Mouse (Mus musculus): ENCODE measurements around the gene Banf2. TPM values are rescaled to one million over a fixed set of nuclear protein-coding genes. Genes with fewer than 3 reads are reported as not detected.

Gene Banf2
- total RNA-seq, 1 experiment from 2014 or later, result not detected

GRCm38 (mm10) chr2:144101463-144101961 lies 68.7 kb downstream of the Banf2 start:
- no peak for DNase-seq

GRCm38 (mm10) chr2:144107374-144107773 lies 74.5 kb downstream of the Banf2 start:
- DNase-seq, result no peak

- no peak for DNase-seq
Measured at GRCm38 (mm10) chr2:144107810-144108209, 75.0 kb downstream of the Banf2 start.

GRCm38 (mm10) chr2:144108376-144108775 lies 75.5 kb downstream of the Banf2 start:
- DNase-seq, result no peak

- no peak for DNase-seq
Measured at GRCm38 (mm10) chr2:144111966-144112365, 79.1 kb downstream of the Banf2 start.

GRCm38 (mm10) chr2:144112666-144113065 lies 79.8 kb downstream of the Banf2 start:
- no peak for DNase-seq

- DNase-seq, result no peak
Measured at GRCm38 (mm10) chr2:144118061-144118460, 85.2 kb downstream of the Banf2 start.

- DNase-seq, result peak; percentile 20
Measured at GRCm38 (mm10) chr2:144120186-144120823, 87.4 kb downstream of the Banf2 start.

GRCm38 (mm10) chr2:144122068-144122467 lies 89.2 kb downstream of the Banf2 start:
- DNase-seq, result no peak

Other genes with a start within 250 kb of the Banf2 start
- 0.52 and 1.0 TPM in 2 replicates for gene Bfsp1, start 169.9 kb upstream of the Banf2 start, total RNA-seq (2021)
- gene Dstn, start 117.7 kb upstream of the Banf2 start, total RNA-seq (2021), result 258 and 286 TPM in 2 replicates
- 192 and 198 TPM in 2 replicates for gene Rrbp1, start 21.8 kb upstream of the Banf2 start, total RNA-seq (2021)
- gene Mgme1, start 237.6 kb downstream of the Banf2 start, total RNA-seq (2021), result 25.8 and 26.8 TPM in 2 replicates
- 91.6 and 107 TPM in 2 replicates for gene Snx5, start 237.8 kb downstream of the Banf2 start, total RNA-seq (2021)

All from adrenal gland, postnatal 25 days (tissue).